In genomic region chr6:24894874-24895183, GRCm38 (mm10) we compare ENCODE assay signal across 8 mouse cellular contexts. TPM values are rescaled to one million over a fixed set of nuclear protein-coding genes. Genes with fewer than 3 reads are reported as not detected.
DNase-seq lines count a peak whose midpoint lies in the region; ATAC-seq lines count a peak whose summit lies in the region.

No protein-coding gene starts in this region.

- DNase-seq in kidney, adult 9 months = no peak
- no peak for DNase-seq in hindbrain, embryonic 10.5 days (ENCODE audit: low spot score)
- no peak for DNase-seq in right cerebral cortex, postnatal 10 days (ENCODE audit: low spot score in 2 of 2)
- no peak for DNase-seq in c-Kit-positive CD71-positive TER-119-positive erythroid progenitor cells, embryonic 14.5 days (ENCODE audit: low spot score)
- no peak for DNase-seq in natural killer cell, adult 2 months (ENCODE audit: low spot score in 2 of 2)

- no peak overlapping the region for H3K27ac ChIP-seq in kidney, embryonic 14.5 days (ENCODE audit: low read depth, low read length)
- no peak overlapping the region for H3K27ac ChIP-seq in brown adipose tissue, adult 24 weeks (replicated peaks; ENCODE audit: low read depth, low read length)
- no peak overlapping the region for H3K27ac ChIP-seq in hindbrain, embryonic 10.5 days
- no peak overlapping the region for H3K27ac ChIP-seq in liver, embryonic 15.5 days (replicated peaks)

- WGBS in kidney, embryonic 14.5 days = 29% methylated on average over 2 of the region's 2 CpGs
- WGBS in hindbrain, embryonic 10.5 days = 62% methylated on average over 2 of the region's 2 CpGs
- 38% methylated on average over 2 of the region's 2 CpGs for WGBS in liver, embryonic 15.5 days (ENCODE audit: insufficient replicate concordance)

- 0 out of 2 replicates have a peak overlapping the region, but pooled peaks have one; percentile 17 for H3K4me2 ChIP-seq in kidney, embryonic 14.5 days (replicated peaks; ENCODE audit: low read depth, low read length)
- peak overlapping the region; percentile 35; the same call in 1 of the 2 replicates for H3K4me2 ChIP-seq in liver, embryonic 15.5 days

- no peak; the same call in 1 of the 2 replicates for ATAC-seq in kidney, embryonic 14.5 days (ENCODE audit: low FRiP score, low TSS enrichment)
- no peak for ATAC-seq in liver, embryonic 15.5 days (ENCODE audit: insufficient read depth)

- H3K9ac ChIP-seq in kidney, embryonic 14.5 days (ENCODE audit: low read depth, low read length) = no peak overlapping the region
- no peak overlapping the region for H3K9ac ChIP-seq in liver, embryonic 15.5 days

- no peaks in the 10 kb centered on the region for H3K36me3 ChIP-seq in kidney, embryonic 14.5 days (ENCODE audit: control insufficient read depth, insufficient read depth, low read length)
- H3K36me3 ChIP-seq in hindbrain, embryonic 10.5 days = no peaks in the 10 kb centered on the region
- H3K36me3 ChIP-seq in liver, embryonic 15.5 days (replicated peaks) = no peaks in the 10 kb centered on the region

- no peaks in the 10 kb centered on the region for H3K4me1 ChIP-seq in kidney, embryonic 14.5 days (ENCODE audit: control insufficient read depth, insufficient read depth, low read length)
- H3K4me1 ChIP-seq in brown adipose tissue, adult 24 weeks (ENCODE audit: control insufficient read depth, insufficient read depth, insufficient read length, low read length) = no peaks in the 10 kb centered on the region
- no peaks in the 10 kb centered on the region for H3K4me1 ChIP-seq in hindbrain, embryonic 10.5 days (replicated peaks)
- no peaks in the 10 kb centered on the region for H3K4me1 ChIP-seq in liver, embryonic 15.5 days (replicated peaks)

- H3K9me3 ChIP-seq in kidney, embryonic 14.5 days (ENCODE audit: control insufficient read depth, low read length) = no peaks in the 10 kb centered on the region
- no peaks in the 10 kb centered on the region for H3K9me3 ChIP-seq in hindbrain, embryonic 10.5 days
- H3K9me3 ChIP-seq in liver, embryonic 15.5 days (replicated peaks) = no peaks in the 10 kb centered on the region

- H3K27me3 ChIP-seq in kidney, embryonic 14.5 days (ENCODE audit: control insufficient read depth, insufficient read depth, low read length) = no peaks in the 10 kb centered on the region
- H3K27me3 ChIP-seq in hindbrain, embryonic 10.5 days (ENCODE audit: insufficient read depth, poor library complexity, severe bottlenecking) = no peaks in the 10 kb centered on the region
- no peaks in the 10 kb centered on the region for H3K27me3 ChIP-seq in liver, embryonic 15.5 days

- no peak overlapping the region for H3K4me3 ChIP-seq in kidney, embryonic 14.5 days (ENCODE audit: low read length)
- peak overlapping the region; percentile 37 for H3K4me3 ChIP-seq in brown adipose tissue, adult 24 weeks (ENCODE audit: insufficient read depth, low read depth, low read length)
- H3K4me3 ChIP-seq in hindbrain, embryonic 10.5 days = 0 out of 2 replicates have a peak overlapping the region, but pooled peaks have one; percentile 20
- H3K4me3 ChIP-seq in liver, embryonic 15.5 days (replicated peaks) = peak overlapping the region; percentile 17; the same call in 1 of the 2 replicates

RNA-seq across cellular contexts. Expression of gene Hyal5, which starts 37.0 kb away (rescaled TPM):
- polyA plus RNA-seq in kidney, embryonic 14.5 days (2014; fragmentation: Nextera tagmentation; extraction: Ambion mirVana) = not detected in 2 replicates
- polyA plus RNA-seq in brown adipose tissue, adult 24 weeks (2012; ENCODE audit: insufficient read depth, insufficient read length, missing spikeins) = not detected in 2 replicates
- not detected in 2 replicates for polyA plus RNA-seq in hindbrain, embryonic 10.5 days (2016; fragmentation: Nextera tagmentation; extraction: Ambion mirVana)
- 0.06 and 0.15 TPM in 2 replicates for polyA plus RNA-seq in liver, embryonic 15.5 days (2015; fragmentation: Nextera tagmentation; extraction: Ambion mirVana)
